Mouse (Mus musculus): ENCODE measurements around the gene Fsd2.
A peak's percentile ranks its signal among the peaks of the same experiment; 100 is the strongest.

Gene Fsd2

GRCm38 (mm10) chr7:81571941-81572441 is 5.2 kb upstream of the Fsd2 start:
- peak; percentile 34 for DNase-seq

DNA sequence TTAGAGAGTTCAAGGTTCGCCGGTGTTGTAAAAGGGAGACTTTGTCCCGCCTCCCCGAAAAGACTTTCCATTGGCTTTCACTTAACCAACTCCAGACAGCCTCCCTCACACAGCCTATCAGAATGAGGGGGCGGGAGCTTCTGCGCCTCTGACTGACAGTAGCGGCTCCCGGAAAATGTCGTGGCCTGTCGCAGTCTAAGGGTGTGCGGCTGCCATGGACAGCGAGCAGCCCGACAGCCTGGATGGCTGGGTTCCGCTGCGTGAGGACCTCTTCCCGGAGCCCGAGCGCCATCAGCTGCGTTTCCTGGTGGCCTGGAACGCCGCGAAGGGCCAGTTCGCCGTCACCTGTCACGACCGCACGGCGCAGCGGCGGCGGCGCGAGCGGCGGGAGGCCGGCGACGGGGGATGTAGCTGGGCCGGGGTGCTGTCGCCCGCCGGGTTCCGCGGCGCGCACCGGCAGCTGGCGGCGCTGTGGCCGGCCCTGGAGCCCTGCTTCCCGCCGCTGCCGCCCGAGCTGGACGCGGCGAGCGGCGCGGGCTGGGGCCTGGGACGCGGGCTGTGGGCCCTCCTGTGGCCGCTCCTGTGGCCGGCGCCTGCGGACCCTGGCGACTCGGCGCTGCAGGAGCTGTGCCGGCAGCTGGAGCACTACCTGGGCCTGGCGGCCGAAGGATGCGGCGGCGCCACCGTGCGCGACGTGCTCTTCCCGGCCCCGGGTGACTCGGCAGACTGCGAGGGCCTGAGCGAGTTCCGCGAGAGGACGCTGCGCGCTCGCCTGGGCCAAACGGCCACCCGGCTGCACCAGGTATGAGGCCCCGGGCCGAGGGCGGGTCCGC is 4.6 kb upstream of the Fsd2 start, which contains the start of gene Whamm:
Gene Whamm (plus strand): TSS at position 159 of the 833 bp plus-strand sequence.
- peak; percentile 94 for DNase-seq

DNA sequence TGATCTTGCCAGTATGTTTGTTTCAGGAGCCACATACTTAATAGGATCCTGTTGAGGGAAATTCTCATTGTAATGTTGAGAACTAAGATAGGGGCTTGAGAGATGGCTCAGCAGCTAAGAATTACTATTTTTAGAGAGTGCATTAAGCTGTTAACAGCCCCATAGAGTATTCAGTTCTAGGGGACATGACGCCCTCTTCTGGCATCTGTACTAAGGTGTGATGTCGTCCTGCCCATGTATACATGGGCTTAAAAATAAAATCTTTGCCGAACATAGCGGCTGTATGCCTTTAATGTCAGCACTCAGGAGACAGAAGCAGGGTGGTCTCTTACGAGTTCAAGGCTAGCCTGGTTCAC is 4.0 kb upstream of the Fsd2 start:
- no peak for DNase-seq

DNA sequence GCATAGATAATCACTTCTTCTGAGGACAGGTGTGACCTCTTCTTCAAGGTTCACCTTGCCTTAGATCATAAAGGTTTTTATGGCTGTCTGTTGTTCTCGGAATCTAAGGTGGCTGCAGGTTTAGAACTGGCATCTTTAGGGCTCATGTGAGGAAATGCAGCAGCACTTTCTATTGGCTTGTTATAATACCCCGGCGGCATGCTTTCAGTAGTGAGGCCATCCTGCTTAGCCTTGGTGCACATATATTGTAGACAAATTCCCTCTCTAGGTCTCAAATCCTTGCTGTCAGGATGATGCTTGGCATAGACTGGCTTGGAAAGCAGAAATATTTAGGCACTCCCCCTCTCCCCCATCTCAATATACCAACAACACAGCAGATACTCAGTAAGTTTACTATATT is 3.5 kb upstream of the Fsd2 start:
- no peak for DNase-seq

GRCm38 (mm10) chr7:81569851-81570250 is 3.1 kb upstream of the Fsd2 start:
- DNase-seq: no peak

DNA sequence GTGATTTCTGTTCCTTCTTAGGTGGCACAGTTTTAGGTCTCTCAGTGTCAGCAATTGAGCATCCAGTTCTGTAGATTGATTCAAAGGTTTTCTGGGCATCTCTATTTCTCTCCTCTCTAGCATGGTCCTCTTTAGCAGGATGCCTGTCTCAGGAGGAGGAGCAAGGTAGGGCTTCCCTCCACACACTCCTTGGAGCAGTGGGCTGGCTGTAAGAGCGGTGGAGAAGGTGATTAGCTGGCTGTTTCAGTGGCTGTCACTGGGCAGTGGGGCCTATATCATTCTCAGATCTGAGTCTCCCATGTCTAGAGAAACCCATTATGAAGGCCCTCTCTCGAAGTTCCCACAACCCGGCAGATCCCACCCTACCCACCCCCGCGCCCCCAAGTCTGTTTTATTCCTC is 652 bp upstream of the Fsd2 start:
- DNase-seq: no peak

DNA sequence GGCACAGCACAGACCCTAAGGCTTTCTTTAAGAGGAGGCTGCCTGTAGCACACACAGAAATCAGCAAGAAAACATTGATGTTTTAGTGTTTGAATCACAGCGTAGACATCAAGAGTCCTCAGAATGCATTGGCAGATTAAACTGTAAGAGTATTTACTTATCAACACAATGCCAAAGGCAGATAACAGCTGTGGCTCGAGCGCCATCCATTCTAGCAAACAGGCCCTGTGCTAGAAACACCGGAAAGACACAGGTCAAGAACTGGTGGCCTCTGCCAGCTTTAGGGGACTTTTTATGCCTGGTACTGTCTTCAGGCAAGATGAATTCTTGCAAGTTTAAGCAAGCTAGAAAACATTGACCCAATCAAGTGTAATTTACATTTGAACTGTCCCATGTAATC is 412 bp downstream of the Fsd2 start:
- no peak for DNase-seq

DNA sequence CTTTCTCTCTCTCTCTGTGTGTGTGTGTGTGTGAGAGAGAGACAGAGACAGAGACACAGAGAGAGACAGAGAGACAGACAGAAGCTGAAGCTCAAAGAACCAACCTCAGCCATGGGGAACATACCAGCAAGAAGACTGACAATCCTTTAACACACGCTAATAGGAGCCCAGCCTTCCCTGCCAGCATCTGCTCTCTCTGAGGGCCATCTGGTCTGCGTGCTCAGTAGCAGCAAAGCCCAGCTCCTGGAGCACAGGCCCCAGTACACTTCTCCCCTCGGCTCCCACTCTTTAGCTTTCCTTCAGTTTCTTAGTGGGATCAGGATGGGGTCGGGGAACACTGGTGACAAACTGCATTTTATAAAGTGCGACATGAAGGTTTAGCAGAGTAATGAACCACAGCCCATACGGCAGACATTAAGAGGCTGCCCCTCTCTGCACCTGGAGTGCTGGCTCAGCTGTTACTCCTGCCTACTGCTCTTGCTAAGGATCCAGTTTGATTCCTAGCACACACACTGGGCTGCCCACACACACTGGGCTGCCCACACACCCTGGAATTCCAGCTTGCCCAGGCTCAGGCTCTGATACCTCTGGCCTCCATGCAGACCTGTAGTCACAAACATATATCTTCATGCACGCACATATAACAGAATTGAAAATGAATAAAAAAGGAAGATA is 1.2 kb downstream of the Fsd2 start:
- no peak for DNase-seq

- DNase-seq: no peak
Observed at GRCm38 (mm10) chr7:81564766-81565165, 2.0 kb downstream of the Fsd2 start.

DNA sequence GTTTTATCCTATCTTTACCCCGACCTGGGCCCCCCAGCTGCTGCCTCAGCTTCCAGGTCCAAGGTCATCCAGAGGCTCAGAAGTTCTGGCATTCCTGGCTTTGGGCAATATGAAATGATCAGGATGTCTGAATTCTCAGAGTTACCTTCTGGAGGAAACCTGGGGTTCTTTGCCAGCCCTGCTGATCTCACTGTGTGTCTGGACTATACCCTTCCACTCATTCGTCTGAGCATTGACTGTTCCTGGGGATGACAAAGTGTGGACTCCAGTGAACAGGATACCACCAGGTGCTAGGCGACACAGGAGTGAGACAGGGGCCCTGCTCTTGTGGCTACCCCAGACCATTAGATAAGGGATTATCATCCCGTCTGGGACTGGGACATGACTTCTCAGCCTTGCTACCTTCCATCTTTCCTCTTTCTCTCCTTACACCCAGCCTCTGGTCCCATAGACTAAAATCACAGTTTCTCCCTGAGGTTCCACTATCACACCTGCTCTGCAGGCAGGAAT is 3.2 kb downstream of the Fsd2 start:
- DNase-seq: no peak

- no peak for DNase-seq
Observed at GRCm38 (mm10) chr7:81561211-81561610, 5.5 kb downstream of the Fsd2 start.

GRCm38 (mm10) chr7:81560101-81561049 is 6.4 kb downstream of the Fsd2 start:
- no peak for DNase-seq

DNA sequence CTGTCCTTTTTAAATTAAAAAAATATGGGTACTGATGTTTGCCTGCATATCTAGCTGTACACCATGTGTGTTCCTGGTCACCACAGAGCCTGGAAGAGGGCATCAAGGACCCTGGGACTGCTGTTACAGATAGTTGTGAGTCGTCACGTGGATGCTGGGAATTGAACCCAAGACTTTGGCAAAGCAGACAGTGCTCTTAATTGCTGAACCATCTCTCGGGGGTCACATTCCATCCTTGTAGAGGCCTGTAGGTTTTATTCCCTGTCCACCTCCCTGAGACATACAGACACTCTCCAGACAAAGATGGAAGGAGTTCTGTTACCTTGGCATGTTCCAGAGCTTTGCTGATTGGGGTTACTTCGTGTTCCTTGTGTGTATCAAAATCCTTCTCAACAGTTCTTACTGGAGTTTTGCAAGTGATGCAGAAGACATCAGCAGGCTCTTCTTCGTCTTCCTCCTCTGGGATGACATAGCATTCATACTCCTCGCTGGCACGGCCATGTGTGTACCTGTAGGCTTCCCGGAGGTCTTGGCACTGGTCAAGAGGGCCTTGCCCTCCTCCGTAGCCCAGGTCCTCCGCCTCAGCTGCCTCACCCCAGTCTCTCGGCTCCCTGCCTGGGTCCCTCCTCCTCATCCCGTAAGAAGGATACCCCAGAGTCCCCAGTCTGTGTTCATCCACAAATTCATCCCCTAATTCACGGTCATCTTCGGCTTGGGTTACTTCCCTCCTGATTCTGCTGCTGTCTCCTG is 7.3 kb downstream of the Fsd2 start:
- DNase-seq: no peak

- DNase-seq: no peak
Observed at GRCm38 (mm10) chr7:81557985-81558360, 8.8 kb downstream of the Fsd2 start.

DNA sequence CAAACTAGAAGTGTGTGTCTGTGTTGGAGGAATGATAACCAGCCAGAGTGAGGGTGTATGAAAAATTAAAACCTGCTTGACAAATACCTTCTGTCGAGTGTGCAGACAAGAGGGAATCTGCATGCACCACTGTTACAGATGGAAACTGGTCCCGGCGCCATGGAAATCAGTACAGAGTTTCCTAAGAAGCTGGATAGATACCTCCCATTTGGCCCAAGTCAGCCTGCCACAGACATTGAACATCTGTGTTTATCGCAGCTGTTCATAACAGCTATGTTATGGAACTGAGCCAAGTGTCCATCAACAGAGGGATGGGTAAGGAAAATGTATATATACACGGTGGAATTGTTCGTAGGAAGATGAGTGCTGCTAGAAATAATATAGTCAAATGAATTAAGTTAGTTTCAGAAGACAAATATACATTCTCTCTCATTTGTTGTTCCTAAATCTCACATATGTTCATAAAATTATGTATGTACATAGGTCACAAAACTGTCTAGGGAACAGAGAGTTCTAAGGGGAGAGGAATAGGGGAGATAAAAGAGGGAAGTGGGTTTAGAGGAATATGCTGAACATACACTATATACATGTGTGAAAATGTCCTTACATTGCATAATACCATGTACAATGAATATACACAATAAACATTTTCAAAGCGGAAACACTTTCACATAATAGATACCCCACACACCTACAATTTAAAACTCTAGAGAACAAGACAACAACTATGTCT is 9.3 kb downstream of the Fsd2 start:
- no peak for DNase-seq

- no peak for DNase-seq
Observed at GRCm38 (mm10) chr7:81556839-81557238, 9.9 kb downstream of the Fsd2 start.

- DNase-seq: peak; percentile 46
Observed at GRCm38 (mm10) chr7:81554369-81554768, 12.4 kb downstream of the Fsd2 start.

DNA sequence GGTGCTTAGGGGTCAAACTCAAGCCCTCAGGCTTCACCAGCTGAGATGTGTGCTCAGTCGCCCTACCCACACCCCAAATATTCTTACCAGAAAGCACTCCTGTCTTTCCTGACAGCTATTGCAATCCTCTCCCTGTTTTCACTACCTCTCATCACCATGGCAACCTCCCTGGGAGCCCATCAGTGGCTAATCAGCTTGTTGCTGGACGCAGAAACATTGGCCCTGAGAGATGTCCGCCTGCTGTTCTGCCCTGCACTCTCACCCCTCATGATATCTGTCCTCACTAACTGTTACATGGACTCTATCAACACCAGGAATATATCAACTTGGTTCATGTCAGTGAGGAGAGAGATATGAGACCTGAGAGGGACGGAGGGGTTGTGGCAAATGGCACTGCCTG is 13.2 kb downstream of the Fsd2 start:
- no peak for DNase-seq

GRCm38 (mm10) chr7:81548864-81549263 is 17.9 kb downstream of the Fsd2 start:
- no peak for DNase-seq

DNA sequence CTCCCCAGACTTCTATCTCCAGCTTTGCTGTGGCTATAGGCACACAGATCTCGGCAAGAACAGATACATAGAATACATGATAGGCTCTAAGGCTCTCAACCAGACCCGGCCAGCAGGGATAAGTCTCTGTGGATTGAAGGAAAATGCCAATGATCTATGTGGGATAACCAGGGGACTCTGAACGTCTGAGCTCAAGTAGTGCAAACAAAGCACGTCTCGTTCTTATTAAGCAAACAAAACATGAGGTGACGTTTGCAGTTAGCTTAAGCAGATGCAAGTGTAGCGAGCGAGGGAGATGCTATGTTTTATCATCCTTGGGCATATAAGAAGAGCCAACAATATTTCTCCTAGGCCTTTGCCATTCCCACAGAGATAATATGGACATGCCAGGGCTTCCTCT is 23.8 kb downstream of the Fsd2 start:
- no peak for DNase-seq

DNA sequence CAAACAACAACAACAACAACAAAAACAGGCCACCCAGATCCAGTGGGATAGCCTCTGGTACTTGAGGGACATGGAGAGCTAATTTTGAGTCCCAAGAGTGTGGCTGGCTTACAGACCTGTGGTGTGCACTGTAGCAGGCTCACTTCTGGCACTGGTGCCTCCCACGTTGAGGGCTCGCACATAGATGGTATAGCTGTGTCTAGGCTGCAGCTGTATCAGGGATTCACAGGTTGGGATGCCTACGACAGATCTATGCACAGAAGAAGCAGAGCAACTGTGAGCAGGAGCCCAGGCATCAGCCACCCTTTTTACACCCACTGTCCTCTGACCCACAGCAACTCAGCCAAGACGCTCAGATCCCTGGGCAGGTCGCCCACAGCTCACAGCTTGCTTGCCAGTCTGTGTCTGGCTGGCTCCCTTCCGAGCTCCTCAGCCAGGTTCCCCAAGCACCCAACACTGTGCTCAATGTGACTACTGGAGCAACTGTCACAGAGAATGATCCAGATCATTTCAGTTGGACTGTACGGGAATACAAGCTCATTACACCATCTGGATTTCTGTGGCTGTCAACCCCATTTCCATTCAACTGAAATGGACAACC is 24.7 kb downstream of the Fsd2 start:
- peak; percentile 21 for DNase-seq

All from kidney, postnatal 10 days (tissue).